Mouse (Mus musculus) hindbrain, embryonic 14.5 days (tissue): ENCODE data around the gene Atp8a2. TPM values are rescaled to one million over a fixed set of nuclear protein-coding genes. Genes with fewer than 3 reads are reported as not detected.
"Not testable (repeated sequence)": the region's sequence is repeated elsewhere in the genome, so short reads cannot be mapped to it uniquely, and the experiment has no call there.

Source experiments
- ATAC-seq: fragments of 200-750 bp; cut with Nextera tagmentation; 2 replicates; pipeline ENCODE4 v1.8.0; 2017; ENCODE audit warnings: moderate number of reproducible peaks, mild to moderate bottlenecking, moderate TSS enrichment, moderate library complexity; ENCODE audit not compliant: low FRiP score
- DNase-seq: peaks from one replicate; pipeline ENCODE4 v3.0.0-alpha.2; 2015; ENCODE audit warnings: low spot score
- H3K27ac ChIP-seq: fragments of 300-500 bp; sonication (generic); 2 replicates; pipeline ENCODE4 v1.5.1; 2014; ENCODE audit warnings: mild to moderate bottlenecking, moderate library complexity
- H3K27me3 ChIP-seq: fragments of 300-500 bp; sonication (generic); 2 replicates; pipeline ENCODE4 v1.6.1; 2014; ENCODE audit warnings: mild to moderate bottlenecking, low read length, mixed read lengths; ENCODE audit not compliant: control insufficient read depth, insufficient read depth
- H3K36me3 ChIP-seq: fragments of 300-500 bp; sonication (generic); replicated peaks from 2 replicates; pipeline ENCODE4 v1.6.1; 2014; ENCODE audit not compliant: control insufficient read depth, insufficient read depth
- H3K4me1 ChIP-seq: fragments of 300-500 bp; sonication (generic); replicated peaks from 2 replicates; pipeline ENCODE4 v1.6.1; 2014; ENCODE audit warnings: antibody characterized with exemption, low read length, mixed read lengths; ENCODE audit not compliant: control insufficient read depth, insufficient read depth
- H3K4me2 ChIP-seq: fragments of 300-500 bp; sonication (generic); replicated peaks from 2 replicates; pipeline ENCODE4 v1.6.1; 2014; ENCODE audit warnings: mild to moderate bottlenecking, moderate library complexity
- H3K4me3 ChIP-seq: fragments of 300-500 bp; sonication (generic); replicated peaks from 2 replicates; pipeline ENCODE4 v1.5.1; 2014; ENCODE audit warnings: mild to moderate bottlenecking, low read length
- H3K9ac ChIP-seq: fragments of 300-500 bp; sonication (generic); 2 replicates; pipeline ENCODE4 v1.6.1; 2014
- H3K9me3 ChIP-seq: fragments of 300-500 bp; sonication (generic); 2 replicates; pipeline ENCODE4 v1.6.1; 2016; ENCODE audit warnings: low read length; ENCODE audit not compliant: control insufficient read depth
- WGBS: fragments of 180-500 bp; shearing (Covaris S2); extraction: QIAGEN DNeasy Blood & Tissue Kit; methylation state at CpG from one replicate; pipeline ENCODE4 v1.1.7; 2014; 5-methylcytosine and 5-hydroxymethylcytosine counted together
- polyA plus RNA-seq: library from polyadenylated mRNA; unstranded; fragments of >200 nt; fragmentation: Nextera tagmentation; extraction: Ambion mirVana; gene quantifications from 2 replicates; pipeline ENCODE4 v1.2.1, GENCODE M21; 2014

The Atp8a2 gene
- polyA plus RNA-seq, 1 experiment from 2014 or later = 40.3 TPM

GRCm38 (mm10) chr14:59624326-59624885, 572.6 kb downstream of the Atp8a2 start:
- Histone ChIP-seq H3K36me3 (no peaks in the 10 kb centered on the region), H3K4me2 (no peak overlapping the region), H3K9ac (no peak overlapping the region), H3K27me3 (peaks cover 11% of the 10 kb centered on the region), H3K27ac (no peak overlapping the region), H3K9me3 (no peaks in the 10 kb centered on the region), H3K4me3 (no peak overlapping the region), H3K4me1 (peaks cover 16% of the 10 kb centered on the region)
- DNase-seq (no peak), ATAC-seq (no peak)
- 42% methylated on average over 9 of the region's 9 CpGs for WGBS

GRCm38 (mm10) chr14:59616802-59617201, 580.2 kb downstream of the Atp8a2 start:
- Histone ChIP-seq H3K27me3 (no peaks in the 10 kb centered on the region), H3K27ac (no peak overlapping the region), H3K4me3 (no peak overlapping the region), H3K4me1 (no peaks in the 10 kb centered on the region), H3K36me3 (no peaks in the 10 kb centered on the region), H3K9me3 (no peaks in the 10 kb centered on the region), H3K9ac (no peak overlapping the region), H3K4me2 (no peak overlapping the region)
- DNase-seq (no peak), ATAC-seq (no peak)
- WGBS = 78% methylated on average over 7 of the region's 7 CpGs

GRCm38 (mm10) chr14:59614149-59614548, 582.8 kb downstream of the Atp8a2 start:
- H3K27ac ChIP-seq, H3K4me1 ChIP-seq, H3K36me3 ChIP-seq, H3K9ac ChIP-seq, H3K4me2 ChIP-seq, H3K9me3 ChIP-seq, H3K4me3 ChIP-seq, ATAC-seq, DNase-seq, H3K27me3 ChIP-seq: not testable (repeated sequence)
- 88% methylated on average over 3 of the region's 3 CpGs for WGBS

GRCm38 (mm10) chr14:59612920-59613625, 583.9 kb downstream of the Atp8a2 start:
- 50% methylated on average over 14 of the region's 14 CpGs for WGBS
- no peaks in the 10 kb centered on the region for H3K36me3 ChIP-seq
- ATAC-seq (no peak), DNase-seq (peak; percentile 80)
- no peaks in the 10 kb centered on the region for H3K9me3 ChIP-seq
- H3K27ac ChIP-seq = no peak overlapping the region
- no peak overlapping the region for H3K4me2 ChIP-seq
- H3K4me1 ChIP-seq = no peaks in the 10 kb centered on the region
- no peak overlapping the region for H3K9ac ChIP-seq
- no peak overlapping the region for H3K4me3 ChIP-seq
- H3K27me3 ChIP-seq = no peaks in the 10 kb centered on the region

GRCm38 (mm10) chr14:59607021-59607420, 590.0 kb downstream of the Atp8a2 start:
- H3K27me3 ChIP-seq = peaks cover 3% of the 10 kb centered on the region; the same call in 1 of the 2 replicates
- no peak overlapping the region for H3K4me3 ChIP-seq
- no peak overlapping the region for H3K27ac ChIP-seq
- H3K9ac ChIP-seq = no peak overlapping the region
- DNase-seq = no peak
- 47% methylated on average over 3 of the region's 3 CpGs for WGBS
- H3K4me2 ChIP-seq = no peak overlapping the region
- no peaks in the 10 kb centered on the region for H3K4me1 ChIP-seq
- H3K36me3 ChIP-seq = no peaks in the 10 kb centered on the region
- ATAC-seq = no peak
- no peaks in the 10 kb centered on the region for H3K9me3 ChIP-seq

GRCm38 (mm10) chr14:59605671-59606353, 591.2 kb downstream of the Atp8a2 start:
- Histone ChIP-seq H3K27ac (no peak overlapping the region), H3K27me3 (peaks cover 3% of the 10 kb centered on the region; the same call in 1 of the 2 replicates), H3K4me1 (no peaks in the 10 kb centered on the region), H3K9ac (no peak overlapping the region), H3K4me3 (no peak overlapping the region), H3K9me3 (no peaks in the 10 kb centered on the region), H3K36me3 (no peaks in the 10 kb centered on the region), H3K4me2 (no peak overlapping the region)
- WGBS = 15% methylated on average over 5 of the region's 5 CpGs
- peak; percentile 77 for DNase-seq
- ATAC-seq = peak; percentile 62; the same call in 1 of the 2 replicates

- Histone ChIP-seq H3K4me1 (no peaks in the 10 kb centered on the region), H3K27ac (no peak overlapping the region), H3K9ac (no peak overlapping the region), H3K4me2 (no peak overlapping the region), H3K27me3 (peaks cover 3% of the 10 kb centered on the region; the same call in 1 of the 2 replicates), H3K36me3 (no peaks in the 10 kb centered on the region), H3K4me3 (no peak overlapping the region), H3K9me3 (no peaks in the 10 kb centered on the region)
- DNase-seq (peak; percentile 58), ATAC-seq (no peak)
- WGBS = 70% methylated on average over 5 of the region's 5 CpGs
Observed at GRCm38 (mm10) chr14:59604002-59604645, 592.9 kb downstream of the Atp8a2 start.

DNA sequence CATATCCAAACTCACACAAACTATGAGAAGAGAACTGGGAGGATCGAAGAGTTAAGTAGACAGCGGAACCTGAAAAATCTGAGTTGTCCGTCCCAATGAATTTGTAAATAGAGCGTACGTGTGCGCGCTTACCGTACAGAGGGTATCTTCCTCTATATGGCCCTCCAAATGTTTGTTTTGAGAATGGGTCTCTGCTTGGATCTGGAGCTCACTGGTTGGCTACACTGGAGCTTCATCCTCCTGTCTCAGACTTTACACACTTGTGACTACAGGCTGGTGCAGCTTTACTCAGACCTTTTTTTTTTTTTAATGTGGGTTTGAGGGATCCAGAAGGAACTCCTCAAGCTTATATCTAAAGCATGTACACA, 598.7 kb downstream of the Atp8a2 start:
- H3K4me3 ChIP-seq = peak overlapping the region; percentile 93
- peaks cover 15% of the 10 kb centered on the region for H3K36me3 ChIP-seq
- H3K9me3 ChIP-seq = no peaks in the 10 kb centered on the region
- H3K27ac ChIP-seq = peak overlapping the region; percentile 89; the same call in 1 of the 2 replicates
- peak overlapping the region; percentile 86 for H3K9ac ChIP-seq
- H3K4me1 ChIP-seq = peaks cover 13% of the 10 kb centered on the region
- ATAC-seq (peak; percentile 28), DNase-seq (no peak)
- WGBS = 3% methylated on average over 8 of the region's 8 CpGs
- peak overlapping the region; percentile 68 for H3K4me2 ChIP-seq
- H3K27me3 ChIP-seq = no peaks in the 10 kb centered on the region
